Mouse (Mus musculus) testis, postnatal 14 days (tissue): Measurements from ENCODE around the gene Lsm3.
A peak's percentile ranks its signal among the peaks of the same experiment; 100 is the strongest.

ENCODE experiments used
- DNase-seq: peaks from one replicate; pipeline ENCODE4 v3.0.0; 2021; ENCODE audit warnings: low spot score

The Lsm3 gene

DNA sequence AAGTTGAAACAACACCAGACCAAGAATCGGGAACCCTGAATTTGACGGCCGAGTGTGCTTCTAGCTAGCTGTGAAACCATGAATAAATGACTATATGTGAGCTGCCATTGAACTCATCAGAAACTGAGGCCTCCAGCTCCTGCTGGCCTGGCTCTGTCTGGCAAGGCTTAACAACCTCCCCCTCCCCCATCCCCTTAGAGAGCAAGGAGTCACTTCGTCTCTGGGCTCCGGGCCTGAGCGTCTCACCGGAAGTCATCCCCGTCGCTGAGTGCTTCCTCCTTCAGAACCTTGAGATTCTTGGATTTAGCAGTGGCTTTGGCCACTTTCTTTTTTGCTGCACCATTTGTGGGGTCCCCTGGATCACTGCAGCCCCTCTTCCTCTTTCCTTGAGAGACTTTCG, 5.5 kb upstream of the Lsm3 start:
- DNase-seq, result no peak

DNA sequence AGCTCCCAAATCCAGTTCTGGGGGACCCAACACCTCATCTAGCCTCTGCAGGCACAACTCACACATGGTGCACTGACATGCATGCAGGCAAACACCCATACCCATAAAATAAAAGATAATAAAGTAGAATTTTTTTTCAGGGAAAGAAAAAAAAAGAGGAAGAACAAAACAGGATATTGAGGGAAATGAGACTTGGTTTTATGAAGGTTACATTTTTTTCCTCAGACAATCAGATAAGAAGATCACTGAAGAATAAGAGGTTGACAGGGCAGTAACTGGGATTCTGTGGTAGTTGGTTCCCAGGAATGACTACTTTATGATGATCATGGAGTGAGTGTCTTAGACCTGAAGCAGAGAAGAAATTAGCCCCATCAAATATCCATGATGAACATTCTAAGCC, 1.6 kb upstream of the Lsm3 start:
- no peak for DNase-seq

DNA sequence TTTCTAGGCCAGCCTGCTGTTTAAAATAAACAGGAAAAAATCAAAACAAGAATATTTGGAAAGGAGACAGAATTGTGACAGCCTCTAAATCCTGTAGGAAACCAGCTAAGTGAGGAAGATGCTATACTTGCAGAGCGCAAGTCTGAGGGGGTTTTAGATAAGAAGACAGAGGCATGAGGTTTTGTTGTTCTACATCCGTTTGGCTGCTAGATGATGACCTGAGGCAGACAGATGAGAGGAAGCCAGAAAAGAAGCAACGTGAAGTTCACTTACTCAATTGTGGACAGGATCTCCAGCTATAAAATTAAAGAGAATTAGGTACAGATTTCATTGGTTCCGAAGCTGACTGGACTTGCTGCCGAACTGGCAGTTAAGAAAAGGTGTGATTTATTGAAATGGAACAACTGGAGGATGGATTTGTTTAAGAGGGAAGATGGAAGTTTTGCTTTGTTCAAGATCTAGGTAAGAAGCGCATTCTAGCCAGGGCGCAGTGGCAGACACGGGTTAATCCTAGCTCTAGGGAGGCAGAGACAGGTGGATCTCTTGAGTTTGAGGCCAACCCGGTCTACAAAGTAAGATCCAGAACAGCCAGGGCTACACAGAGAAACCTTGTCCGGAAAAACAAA, 878 bp upstream of the Lsm3 start:
- no peak for DNase-seq

DNA sequence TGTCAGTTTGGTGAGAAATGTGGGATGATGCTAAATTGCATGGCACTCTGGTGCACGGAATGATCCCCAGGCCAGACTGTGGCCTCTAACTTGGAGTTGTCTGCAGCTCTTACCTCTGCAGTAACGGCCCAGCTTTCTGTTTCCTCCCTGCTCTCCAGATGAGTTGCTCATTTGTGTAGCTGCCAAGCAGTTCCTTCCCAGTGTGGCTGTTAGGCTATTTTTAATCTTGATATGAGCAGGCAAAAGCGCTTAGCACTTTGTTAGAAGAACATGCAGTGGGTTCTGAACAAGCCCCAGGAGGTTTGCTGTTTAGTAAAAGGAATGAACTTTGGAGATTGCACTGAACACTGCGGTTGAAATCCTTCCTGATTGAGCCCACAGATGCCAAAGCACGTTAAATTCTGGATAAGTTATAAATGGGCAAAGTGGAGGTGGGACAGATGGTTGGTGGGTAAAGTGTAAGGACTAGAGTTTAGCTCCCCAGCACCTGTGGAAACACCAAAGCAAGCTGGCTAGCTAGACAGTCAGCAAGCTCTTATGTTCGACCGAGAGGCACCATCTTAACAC, 2.8 kb downstream of the Lsm3 start:
- no peak for DNase-seq

DNA sequence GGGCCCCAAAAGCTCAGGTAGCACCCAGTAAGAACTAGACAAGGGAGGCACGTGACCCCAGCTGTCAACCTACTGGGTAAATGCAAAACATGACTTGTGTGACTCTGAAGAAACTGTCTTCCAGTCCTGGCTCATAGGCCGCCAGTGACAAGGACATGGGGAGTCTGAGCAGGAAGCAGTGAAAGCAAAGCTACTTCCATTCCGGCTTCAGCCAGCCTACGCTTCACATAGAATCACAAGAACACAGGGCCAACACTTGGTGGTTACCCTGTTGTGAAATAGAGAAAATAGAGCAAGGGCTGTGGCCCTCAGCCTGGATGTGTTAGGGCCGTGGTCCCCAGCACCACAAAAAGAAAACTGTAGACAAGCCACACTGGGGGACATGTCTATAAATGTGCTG, 7.1 kb downstream of the Lsm3 start:
- no peak for DNase-seq

DNA sequence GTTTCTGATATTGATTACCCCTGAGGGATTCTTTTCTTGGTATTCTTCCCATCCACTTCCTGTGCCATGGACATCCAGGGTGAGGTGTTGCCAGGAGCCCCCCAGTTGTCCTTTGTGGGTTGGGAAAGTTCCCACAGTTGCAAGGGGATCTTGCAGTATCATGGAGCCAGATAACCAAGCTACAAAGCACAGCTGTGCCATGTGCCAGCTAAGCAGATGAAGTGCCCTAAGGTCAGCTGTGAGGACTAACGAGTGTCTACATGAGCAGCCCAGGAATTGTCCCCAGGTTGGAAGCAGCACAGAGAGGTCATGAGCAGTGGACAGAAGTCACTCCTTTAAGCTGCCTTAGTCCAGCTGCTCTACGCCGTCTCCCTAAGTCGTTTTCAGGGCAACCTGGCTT, 9.8 kb downstream of the Lsm3 start:
- no peak for DNase-seq

DNA sequence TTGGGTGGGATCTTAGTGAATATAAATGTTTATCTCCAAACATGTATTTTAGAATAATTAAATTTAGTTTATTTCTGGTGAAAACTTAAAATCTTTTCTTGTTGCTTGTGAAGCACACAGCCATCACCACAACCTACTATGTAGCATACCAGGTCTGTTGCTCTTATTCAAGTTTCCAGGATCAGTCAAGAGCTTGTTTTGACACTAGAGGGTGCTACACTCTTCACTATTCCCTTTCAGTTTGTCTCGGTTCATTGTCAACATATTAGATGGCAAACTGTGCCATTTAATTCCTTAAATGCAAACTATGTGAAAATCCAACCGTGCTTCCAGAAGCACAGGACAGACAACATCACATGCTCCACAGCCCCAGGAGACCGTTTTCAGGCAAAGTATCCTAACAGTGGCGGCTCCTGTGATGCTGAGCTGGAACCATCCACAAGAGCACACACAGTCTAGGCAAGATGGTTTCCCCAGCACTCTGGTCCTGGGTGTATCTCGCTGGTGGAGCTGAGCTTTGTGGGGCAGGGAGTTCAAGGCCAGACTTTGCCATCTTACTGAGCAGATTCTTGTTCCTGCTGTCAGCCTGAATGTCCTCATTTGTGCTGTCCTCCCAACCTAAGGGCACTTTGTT, 11.6 kb downstream of the Lsm3 start:
- no peak for DNase-seq

DNA sequence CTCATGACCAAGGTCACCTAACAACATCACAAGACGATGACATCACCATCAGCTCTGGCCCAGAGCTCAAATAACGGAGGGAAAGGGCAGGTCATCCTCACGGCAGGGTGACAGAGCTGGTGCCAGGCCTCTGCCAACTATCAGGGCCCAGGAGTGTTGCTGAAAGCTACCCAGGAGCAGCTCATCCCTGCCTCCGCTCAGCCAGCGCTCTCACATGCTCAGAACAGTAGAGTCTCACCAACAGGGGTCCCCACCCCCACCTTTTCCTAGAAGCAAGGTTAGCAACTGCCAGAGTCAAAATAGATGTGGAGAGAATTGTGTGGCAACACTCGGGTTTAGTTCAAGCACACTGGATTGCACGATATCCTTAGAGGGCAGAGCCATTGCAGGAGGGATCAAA, 12.5 kb downstream of the Lsm3 start:
- no peak for DNase-seq

DNA sequence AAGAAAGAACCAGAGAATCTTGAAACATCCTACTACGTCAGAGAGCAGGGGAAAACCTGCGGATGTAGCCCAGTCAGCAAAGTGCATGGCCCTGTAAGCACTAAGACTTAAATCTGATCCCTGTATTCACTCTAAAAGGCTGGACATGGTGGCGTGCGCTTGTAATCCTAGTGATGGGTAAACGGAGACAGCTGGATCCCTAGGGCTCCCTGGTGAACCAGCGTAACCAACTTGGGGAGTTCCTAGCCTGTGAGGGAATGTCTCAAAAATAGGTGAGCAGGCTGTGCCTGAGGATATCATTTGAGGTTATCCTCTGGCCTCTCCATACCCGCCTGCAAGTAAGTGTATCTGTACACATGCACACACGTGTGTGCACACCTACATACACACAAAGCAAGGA, 14.9 kb downstream of the Lsm3 start:
- DNase-seq, result no peak

DNA sequence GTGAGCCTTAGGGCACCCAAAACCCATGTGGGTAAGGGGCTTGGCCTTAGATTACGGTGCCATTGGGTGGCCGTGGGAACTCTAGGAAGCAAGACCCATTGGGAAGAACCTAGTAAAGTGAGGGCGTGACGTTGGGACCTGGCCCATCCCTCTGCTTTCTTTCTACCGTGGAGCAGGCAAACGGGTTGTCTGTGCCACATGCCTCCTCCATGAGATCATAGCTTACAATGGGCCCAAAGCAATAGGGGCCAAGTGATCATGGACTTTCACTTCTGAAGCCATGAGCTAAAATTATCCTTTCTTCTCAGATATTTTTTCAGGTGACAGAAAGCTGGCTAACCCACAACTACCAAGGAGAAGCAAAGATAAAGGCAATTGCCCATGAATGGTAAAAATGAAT, 15.5 kb downstream of the Lsm3 start:
- no peak for DNase-seq

DNA sequence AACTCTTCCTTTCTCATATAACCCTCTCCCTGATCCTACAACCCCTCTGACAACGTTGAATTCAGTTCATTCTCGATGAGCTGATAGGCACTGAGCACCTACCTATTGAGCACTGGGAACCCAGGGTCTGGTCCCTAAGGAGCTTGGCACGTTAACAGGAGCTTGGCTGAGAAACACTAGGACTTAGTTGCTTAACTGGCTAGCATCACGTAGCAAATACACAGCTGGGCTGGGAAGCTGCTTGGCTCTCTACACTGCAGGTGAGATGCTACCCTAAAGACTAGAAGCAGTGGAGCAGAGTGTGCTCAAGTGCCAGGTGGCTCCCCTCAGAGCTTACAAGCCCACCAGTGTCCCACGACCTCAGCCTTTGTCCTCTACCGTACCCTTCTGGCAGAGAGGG, 16.9 kb downstream of the Lsm3 start:
- DNase-seq, result no peak

DNA sequence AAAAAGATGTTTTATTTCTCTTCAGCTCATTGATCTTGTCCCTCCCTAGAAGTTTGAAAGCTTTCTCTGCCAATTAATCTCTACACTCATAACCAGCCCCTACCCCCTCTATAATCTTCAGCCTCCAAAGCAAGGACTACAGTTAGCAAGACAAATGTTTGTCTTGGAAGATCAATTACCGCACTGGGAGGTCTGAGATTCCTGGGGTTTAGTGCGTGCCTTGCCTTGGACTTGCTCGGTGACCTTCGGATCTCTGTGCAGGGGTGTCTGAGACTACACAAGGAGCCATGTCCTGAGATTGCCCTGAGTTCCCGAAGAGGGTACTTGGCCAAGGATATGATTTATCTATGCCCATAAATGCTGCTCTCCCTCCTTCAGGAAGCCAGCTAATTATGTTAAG, 17.6 kb downstream of the Lsm3 start:
- peak; percentile 56 for DNase-seq

DNA sequence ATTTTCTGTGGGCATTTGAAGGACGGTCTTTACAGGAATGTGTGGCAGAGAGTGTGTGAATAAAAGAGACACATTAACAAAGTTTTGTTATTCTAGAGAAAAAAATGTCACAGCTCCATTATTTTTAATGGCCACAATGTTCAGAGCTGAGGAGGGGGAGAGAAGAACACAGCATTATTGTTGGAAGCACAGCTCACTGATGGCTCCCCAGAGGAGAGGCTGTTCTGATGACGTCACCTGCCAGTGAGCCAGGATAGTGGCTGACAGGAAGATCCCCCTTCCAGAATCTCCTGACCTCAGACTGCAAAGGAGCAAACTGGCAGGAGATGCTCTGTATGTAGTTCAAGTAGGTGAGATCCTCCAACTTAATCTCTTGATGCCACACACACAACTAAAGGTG, 18.0 kb downstream of the Lsm3 start:
- DNase-seq, result peak; percentile 49

DNA sequence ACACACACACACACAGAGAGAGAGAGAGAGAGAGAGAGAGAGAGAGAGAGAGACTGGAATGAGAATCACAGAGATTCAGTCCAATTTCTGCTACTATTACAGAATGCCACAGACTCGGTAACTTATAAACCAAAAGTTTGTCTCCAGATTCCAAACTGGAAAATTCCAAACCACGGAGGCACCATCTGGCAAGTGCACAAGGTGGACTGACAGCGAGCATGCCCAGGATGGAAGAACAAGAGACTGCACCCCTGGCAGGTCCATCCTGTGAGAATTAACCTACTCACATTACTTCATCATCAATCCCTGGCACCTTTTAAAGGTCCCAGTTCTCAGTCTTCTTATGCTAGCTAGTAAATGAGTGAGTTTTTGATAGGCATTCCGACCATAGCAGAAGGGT, 18.5 kb downstream of the Lsm3 start:
- DNase-seq, result no peak

DNA sequence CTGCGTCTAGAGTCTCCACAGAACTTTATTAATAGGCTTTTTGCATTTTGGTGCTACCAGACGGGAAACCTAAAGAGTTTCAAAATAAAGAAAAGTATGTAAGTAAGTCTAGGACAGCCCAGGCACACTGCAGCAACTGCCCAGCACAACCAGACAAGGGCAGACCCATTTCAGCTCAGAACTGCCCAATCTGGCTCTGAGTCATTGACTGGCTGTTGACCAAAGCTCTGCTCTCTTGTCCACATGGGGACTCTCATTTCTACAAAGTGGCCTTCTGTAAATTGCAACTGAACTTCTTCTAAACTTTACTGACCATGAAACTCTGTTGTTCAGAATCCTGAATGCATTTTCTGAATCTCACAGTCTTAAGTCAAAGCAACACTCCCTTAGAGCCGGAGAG, 19.5 kb downstream of the Lsm3 start:
- DNase-seq, result no peak

DNA sequence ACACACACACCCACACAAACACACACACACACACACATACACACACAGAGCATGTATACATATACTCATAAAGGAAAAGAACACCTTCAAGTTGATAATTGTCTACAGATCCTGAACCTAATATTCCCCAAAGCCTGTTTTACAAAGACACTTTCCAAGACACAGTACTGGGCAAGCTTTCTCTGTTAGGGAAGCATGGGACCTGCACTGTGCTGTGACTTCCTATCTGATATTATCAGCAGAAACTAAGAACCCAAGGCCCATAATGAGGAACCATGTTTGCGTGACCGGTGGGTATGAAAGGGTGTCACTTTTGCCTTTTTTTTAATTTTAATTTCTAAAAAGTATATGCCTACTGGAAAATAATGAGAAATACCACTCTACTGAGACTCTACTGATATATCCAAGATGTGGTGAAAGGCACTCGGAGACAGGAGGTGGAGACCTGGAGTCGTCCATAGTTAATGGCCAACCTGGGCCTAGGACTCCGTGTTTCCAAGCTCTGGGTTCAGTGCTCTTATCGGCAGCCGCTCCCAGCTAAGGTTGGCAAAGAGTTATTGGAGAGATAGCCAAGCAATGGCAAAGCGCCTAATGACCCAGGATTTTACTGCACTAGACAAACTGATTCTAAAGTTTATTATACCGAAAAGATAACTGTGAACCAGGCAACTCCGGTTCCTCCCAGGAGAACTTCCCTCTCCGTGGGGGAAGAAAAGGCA, 20.5 kb downstream of the Lsm3 start:
- no peak for DNase-seq

DNA sequence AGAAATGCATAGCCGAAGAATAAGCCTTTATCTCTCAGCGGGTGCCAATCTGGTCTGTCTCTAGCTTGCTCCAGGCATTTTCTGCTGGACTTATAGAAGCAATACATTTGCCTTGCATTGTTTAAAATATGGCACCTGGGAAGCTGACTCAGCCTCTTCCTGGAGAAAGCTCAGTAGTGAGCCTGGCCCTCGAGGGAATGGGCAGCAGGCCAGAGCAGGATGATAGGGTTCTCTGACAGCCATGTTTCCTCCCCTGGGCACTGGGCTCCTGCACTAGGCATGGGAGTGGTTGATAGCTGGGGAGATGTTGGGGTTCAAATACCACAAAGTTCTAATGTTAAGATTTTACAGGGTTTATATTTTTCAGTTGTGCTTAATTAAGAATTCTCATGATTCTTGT, 25.5 kb downstream of the Lsm3 start:
- DNase-seq, result no peak

DNA sequence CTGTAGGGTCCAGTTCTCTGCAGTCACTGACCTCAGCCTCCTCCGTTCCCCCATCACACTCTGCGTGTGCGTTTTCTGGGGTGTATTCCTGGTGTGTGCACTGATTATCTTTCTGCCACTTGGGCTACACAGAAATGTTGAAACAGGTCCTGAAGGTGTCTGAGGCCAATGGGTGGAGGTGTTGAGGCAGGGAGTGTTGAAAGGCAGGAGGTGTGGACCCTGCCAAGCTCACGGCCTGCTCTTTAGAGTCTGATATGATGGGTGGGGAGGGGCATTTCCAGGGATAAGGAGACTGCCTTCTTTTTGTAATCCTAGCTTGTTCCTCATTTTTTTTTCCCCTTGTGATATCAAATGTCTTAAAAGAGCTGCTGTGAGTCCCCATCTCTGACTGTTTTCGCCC, 27.3 kb downstream of the Lsm3 start:
- DNase-seq, result no peak

DNA sequence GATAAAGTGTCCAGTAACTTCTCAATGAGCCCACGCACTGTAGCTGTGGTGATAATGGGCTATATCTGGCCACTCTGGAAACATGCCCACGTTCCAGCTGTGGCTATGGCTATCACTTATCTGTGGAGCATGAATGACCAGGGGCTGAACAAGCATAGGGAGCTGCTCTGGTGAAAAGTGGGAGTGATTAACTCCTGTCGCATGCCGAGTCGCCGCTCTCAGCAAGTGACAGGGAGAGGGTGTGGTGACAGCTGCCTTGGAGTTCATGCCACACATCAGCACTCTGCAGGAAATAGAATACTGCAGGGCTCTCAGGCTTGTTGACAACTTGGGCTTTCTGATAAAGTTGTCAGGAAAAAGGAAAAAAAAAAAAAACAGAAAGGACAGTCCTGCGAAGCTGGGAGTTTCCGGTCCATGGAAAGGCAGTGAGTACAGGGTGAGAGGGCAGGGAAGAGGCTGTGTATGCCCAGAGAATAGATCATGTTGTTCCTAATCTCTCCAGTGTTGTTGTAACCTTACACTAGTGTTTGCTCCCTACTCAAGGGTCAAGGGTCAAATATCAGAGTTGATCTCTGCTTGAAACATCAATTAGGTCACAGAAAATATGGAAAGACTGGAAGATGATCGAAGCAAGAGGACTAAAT, 30.6 kb downstream of the Lsm3 start:
- no peak for DNase-seq

DNA sequence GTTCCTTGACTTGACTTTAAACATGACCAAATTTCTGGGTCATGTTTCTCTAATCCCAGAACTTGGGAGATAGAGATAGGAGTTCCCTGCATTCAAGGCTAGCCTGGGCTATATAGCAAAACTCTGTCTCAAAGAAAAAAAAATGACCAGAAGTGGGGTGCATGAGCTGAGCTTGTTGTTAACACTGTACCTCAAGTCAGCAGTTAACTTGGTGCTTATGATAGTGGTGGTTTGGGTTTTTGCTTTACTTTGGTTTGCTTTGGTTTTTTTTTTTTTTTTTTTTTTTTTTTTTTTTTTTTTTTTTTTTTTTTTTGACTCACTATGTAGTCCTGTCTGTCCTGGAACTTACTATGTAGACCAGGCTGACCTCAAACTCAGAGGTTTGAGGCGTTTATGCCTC, 31.6 kb downstream of the Lsm3 start:
- DNase-seq, result no peak

DNA sequence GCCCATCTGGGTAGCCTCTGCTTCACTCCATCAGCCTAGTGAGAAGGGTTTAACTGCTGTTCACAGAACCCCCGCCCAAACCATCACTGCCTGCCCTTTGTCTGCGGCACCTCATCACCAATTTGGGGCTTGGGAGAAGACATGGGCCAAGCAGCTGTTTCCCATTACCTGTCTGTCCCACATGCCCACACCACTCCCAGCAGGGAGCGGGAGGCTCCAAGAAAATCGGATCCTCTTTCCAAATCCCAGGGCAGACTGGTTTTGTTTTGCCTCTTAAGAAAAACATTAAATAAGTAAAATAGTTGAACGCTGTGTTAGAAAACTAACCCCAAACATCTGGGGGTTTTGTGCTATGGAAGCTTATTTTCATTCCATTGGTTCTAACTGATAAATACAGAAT, 33.9 kb downstream of the Lsm3 start:
- DNase-seq, result no peak

DNA sequence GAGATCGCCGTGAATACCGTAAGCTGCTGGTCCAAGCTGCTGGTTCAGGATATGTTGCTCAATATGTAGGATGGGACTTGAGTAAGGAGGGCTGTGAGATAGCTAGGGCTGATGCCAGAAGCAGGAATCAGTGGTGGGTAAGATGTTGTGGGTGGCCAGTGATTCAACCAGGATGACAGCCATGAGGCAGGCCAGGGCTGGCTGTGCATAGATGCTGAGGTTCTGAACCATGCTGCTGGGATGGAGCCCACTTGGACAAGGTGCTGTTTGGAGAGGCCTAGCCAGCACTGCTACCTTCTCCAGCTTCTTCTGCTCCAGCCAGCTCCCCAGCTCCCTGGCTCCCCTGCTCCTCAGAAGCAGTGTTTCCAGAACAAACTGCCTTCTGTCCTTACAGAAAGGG, 35.9 kb downstream of the Lsm3 start:
- no peak for DNase-seq

DNA sequence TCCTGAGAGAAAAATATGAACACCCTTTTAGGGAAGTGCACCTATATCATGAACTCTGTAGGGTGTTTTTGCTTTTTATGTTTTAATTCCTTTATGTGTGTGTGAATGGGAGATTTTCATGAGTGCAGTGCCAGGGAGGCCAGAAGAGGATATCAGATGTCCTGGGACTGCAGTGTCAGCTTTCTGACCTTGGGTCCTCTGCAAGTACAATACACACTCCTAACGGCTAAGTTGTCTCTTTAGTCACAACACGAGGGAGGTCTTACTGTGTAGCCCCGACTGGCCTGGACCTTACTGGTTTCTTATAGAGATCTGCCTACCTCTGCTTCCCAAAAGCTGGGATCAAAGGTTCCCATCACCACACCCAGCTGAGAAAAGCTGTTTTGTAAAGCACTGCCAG, 37.0 kb downstream of the Lsm3 start:
- DNase-seq, result no peak
